Mouse (Mus musculus): Measurements from ENCODE around the gene Depdc5. TPM values are rescaled to one million over a fixed set of nuclear protein-coding genes. Genes with fewer than 3 reads are reported as not detected.
A peak's percentile ranks its signal among the peaks of the same experiment; 100 is the strongest.
"Not testable (repeated sequence)": the region's sequence is repeated elsewhere in the genome, so short reads cannot be mapped to it uniquely, and the experiment has no call there.

Gene Depdc5
- total RNA-seq, 1 experiment: 27.2 TPM

GRCm38 (mm10) chr5:33034916-33035315 is 171.4 kb downstream of the Depdc5 start:
- H3K27ac ChIP-seq (ENCODE audit: insufficient read depth, low read depth, low read length, poor library complexity, severe bottlenecking): no peak overlapping the region
- in situ Hi-C loops (cut with MboI; ENCODE audit: low sequenced_read_pairs in 2 of 2, unreplicated experiment in 2 of 2): loop anchor here in 1 of 2 experiments (10.0 to 25.0 kb wide), 3 partner anchors 110 to 448 kb away; no protein-coding TSS in a partner anchor
- TF ChIP-seq MAFK (IDR thresholded peaks at IDR 0.05; ENCODE audit: insufficient read depth, low read depth, low read length): no peak
- no peak for TF ChIP-seq ZNF384 (IDR thresholded peaks at IDR 0.05; ENCODE audit: low read depth, low read length)
- TF ChIP-seq ZC3H11A (IDR thresholded peaks at IDR 0.05; ENCODE audit: borderline replicate concordance, low read depth, low read length): no peak
- TF ChIP-seq HCFC1 (IDR thresholded peaks at IDR 0.05; ENCODE audit: borderline replicate concordance, insufficient read depth, low read length): no peak
- no peak for TF ChIP-seq CHD2 (IDR thresholded peaks at IDR 0.05; ENCODE audit: low read depth, low read length)

DNA sequence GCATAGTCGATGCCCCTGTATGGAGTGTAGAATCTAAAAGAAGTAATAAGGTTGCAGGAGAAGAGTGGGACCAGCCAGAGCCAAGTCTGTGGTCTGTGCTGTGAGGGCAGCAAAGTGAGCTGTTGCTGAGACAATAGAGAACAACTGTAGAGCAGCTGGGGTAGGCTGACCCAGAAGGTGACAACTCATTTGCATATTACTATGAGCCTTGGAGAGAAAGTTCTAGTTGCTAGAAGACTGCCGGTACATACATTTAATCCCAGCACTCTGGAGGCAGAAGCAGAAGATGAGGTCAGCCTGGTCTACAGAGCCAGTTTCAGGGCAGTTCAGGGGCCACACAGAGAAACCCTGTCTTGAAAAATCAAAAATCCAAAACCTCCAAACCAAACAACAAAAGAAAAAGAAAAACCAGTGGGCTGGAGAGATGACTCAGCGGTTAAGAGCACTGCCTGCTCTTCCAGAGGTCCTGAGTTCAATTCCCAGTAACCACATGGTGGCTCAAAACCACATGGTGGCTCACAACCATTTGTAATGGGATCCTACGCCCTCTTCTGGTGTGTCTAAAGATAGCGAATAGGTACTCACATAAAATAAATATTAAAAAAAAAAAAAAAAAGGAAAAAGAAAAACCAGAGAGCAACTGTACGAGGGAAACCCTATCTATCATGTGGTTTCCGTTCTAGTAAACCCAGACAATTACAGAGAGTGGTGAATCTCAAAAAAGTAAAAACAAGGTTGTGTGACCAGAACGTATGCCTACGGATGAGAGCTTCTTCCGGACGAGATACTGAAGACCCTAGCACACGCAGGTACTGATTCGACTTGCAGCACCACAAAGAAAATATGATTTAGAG is 175.4 kb downstream of the Depdc5 start:
- Histone ChIP-seq H3K36me3 (ENCODE audit: control insufficient read depth, insufficient read depth, low read length, poor library complexity, severe bottlenecking) (no peaks in the 10 kb centered on the region), H3K4me3 (ENCODE audit: insufficient read depth in 1 of 2, low read depth in 1 of 2, low read length in 2 of 2, poor library complexity in 1 of 2, severe bottlenecking in 1 of 2) (no peak overlapping the region), H3K4me1 (ENCODE audit: control insufficient read depth in 2 of 2, insufficient read depth in 2 of 2, low read length in 2 of 2, poor library complexity in 1 of 2) (peaks cover 3 to 14% of the 10 kb centered on the region in 2 experiments), H3K9me3 (ENCODE audit: control insufficient read depth, insufficient read depth, low read depth, low read length) (no peaks in the 10 kb centered on the region), H3K9ac (ENCODE audit: insufficient read depth, low read depth, low read length, poor library complexity, severe bottlenecking) (no peak overlapping the region), H3K27ac (ENCODE audit: insufficient read depth, low read depth, low read length, poor library complexity, severe bottlenecking) (no peak overlapping the region)
- no peak for DNase-seq (ENCODE audit: low read depth, low spot score)
- in situ Hi-C loops (cut with MboI; ENCODE audit: low sequenced_read_pairs in 2 of 2, unreplicated experiment in 2 of 2): loop anchor here in 1 of 2 experiments (10.0 to 25.0 kb wide), 3 partner anchors 106 to 452 kb away; no protein-coding TSS in a partner anchor
- TF ChIP-seq ZC3H11A (IDR thresholded peaks at IDR 0.05; ENCODE audit: borderline replicate concordance, low read depth, low read length) (no peak), CHD2 (IDR thresholded peaks at IDR 0.05; ENCODE audit: low read depth, low read length) (no peak), HCFC1 (IDR thresholded peaks at IDR 0.05; ENCODE audit: borderline replicate concordance, insufficient read depth, low read length) (no peak), ZNF384 (IDR thresholded peaks at IDR 0.05; ENCODE audit: low read depth, low read length) (no peak), MAFK (IDR thresholded peaks at IDR 0.05; ENCODE audit: insufficient read depth, low read depth, low read length) (no peak)

More at GRCm38 (mm10) chr5:33034916-33035315, 171.4 kb downstream of the Depdc5 start:
- Histone ChIP-seq H3K9me3 (ENCODE audit: control insufficient read depth, insufficient read depth, low read depth, low read length) (no peaks in the 10 kb centered on the region), H3K9ac (ENCODE audit: insufficient read depth, low read depth, low read length, poor library complexity, severe bottlenecking) (no peak overlapping the region), H3K4me1 (ENCODE audit: control insufficient read depth in 2 of 2, insufficient read depth in 2 of 2, low read length in 2 of 2, poor library complexity in 1 of 2) (peaks cover 3 to 21% of the 10 kb centered on the region in 2 experiments), H3K4me3 (ENCODE audit: insufficient read depth in 1 of 2, low read depth in 1 of 2, low read length in 2 of 2, poor library complexity in 1 of 2, severe bottlenecking in 1 of 2) (no peak overlapping the region), H3K36me3 (ENCODE audit: control insufficient read depth, insufficient read depth, low read length, poor library complexity, severe bottlenecking) (no peaks in the 10 kb centered on the region)
- no peak for DNase-seq (ENCODE audit: low read depth, low spot score)

DNA sequence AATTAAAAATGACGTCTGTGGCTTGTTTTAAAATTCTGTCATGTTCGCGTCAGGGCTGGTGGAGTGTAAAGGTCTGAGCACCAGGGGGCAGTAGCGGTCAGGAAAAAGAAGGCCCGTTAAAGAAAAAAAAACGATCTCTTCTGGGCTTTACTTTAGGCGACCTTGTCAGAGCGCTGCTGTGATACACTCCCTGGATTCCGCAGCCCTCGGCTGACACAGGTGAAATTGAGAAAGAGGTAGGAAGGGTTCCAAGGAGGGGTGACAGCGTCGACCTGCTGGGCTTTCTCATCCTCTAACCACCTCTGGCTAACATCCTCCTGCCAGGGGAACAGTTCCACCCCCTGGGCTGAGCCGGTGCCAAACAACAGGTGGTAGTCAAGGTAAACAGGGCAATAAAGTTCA is 176.0 kb downstream of the Depdc5 start:
- peaks cover 2 to 11% of the 10 kb centered on the region in 2 experiments for H3K4me1 ChIP-seq (ENCODE audit: control insufficient read depth in 2 of 2, insufficient read depth in 2 of 2, low read length in 2 of 2, poor library complexity in 1 of 2)
- in situ Hi-C loops (cut with MboI; ENCODE audit: low sequenced_read_pairs in 2 of 2, unreplicated experiment in 2 of 2): loop anchor here in 1 of 2 experiments (10.0 to 25.0 kb wide), 3 partner anchors 105 to 452 kb away; no protein-coding TSS in a partner anchor
- no peak for TF ChIP-seq CHD2 (IDR thresholded peaks at IDR 0.05; ENCODE audit: low read depth, low read length)
- no peak for TF ChIP-seq MAFK (IDR thresholded peaks at IDR 0.05; ENCODE audit: insufficient read depth, low read depth, low read length)
- TF ChIP-seq ZNF384 (IDR thresholded peaks at IDR 0.05; ENCODE audit: low read depth, low read length): peak; percentile 95
- TF ChIP-seq ZC3H11A (IDR thresholded peaks at IDR 0.05; ENCODE audit: borderline replicate concordance, low read depth, low read length): no peak
- no peak overlapping the region for H3K27ac ChIP-seq (ENCODE audit: insufficient read depth, low read depth, low read length, poor library complexity, severe bottlenecking)
- no peaks in the 10 kb centered on the region for H3K36me3 ChIP-seq (ENCODE audit: control insufficient read depth, insufficient read depth, low read length, poor library complexity, severe bottlenecking)
- no peaks in the 10 kb centered on the region for H3K9me3 ChIP-seq (ENCODE audit: control insufficient read depth, insufficient read depth, low read depth, low read length)
- DNase-seq (ENCODE audit: low read depth, low spot score): peak; percentile 61
- no peak overlapping the region for H3K9ac ChIP-seq (ENCODE audit: insufficient read depth, low read depth, low read length, poor library complexity, severe bottlenecking)
- H3K4me3 ChIP-seq (ENCODE audit: insufficient read depth in 1 of 2, low read depth in 1 of 2, low read length in 2 of 2, poor library complexity in 1 of 2, severe bottlenecking in 1 of 2): no peak overlapping the region; a peak in 1 of 4 replicates

GRCm38 (mm10) chr5:33040735-33041134 is 177.2 kb downstream of the Depdc5 start:
- in situ Hi-C loops (cut with MboI; ENCODE audit: low sequenced_read_pairs in 2 of 2, unreplicated experiment in 2 of 2): loop anchor here in 1 of 2 experiments (25.0 kb wide), 1 partner anchor 453 kb away; no protein-coding TSS in a partner anchor
- not testable (repeated sequence) for H3K4me3 ChIP-seq (ENCODE audit: insufficient read depth in 1 of 2, low read depth in 1 of 2, low read length in 2 of 2, poor library complexity in 1 of 2, severe bottlenecking in 1 of 2); H3K27ac ChIP-seq (ENCODE audit: insufficient read depth, low read depth, low read length, poor library complexity, severe bottlenecking); H3K9me3 ChIP-seq (ENCODE audit: control insufficient read depth, insufficient read depth, low read depth, low read length); H3K9ac ChIP-seq (ENCODE audit: insufficient read depth, low read depth, low read length, poor library complexity, severe bottlenecking); H3K36me3 ChIP-seq (ENCODE audit: control insufficient read depth, insufficient read depth, low read length, poor library complexity, severe bottlenecking); H3K4me1 ChIP-seq (ENCODE audit: control insufficient read depth in 2 of 2, insufficient read depth in 2 of 2, low read length in 2 of 2, poor library complexity in 1 of 2); DNase-seq (ENCODE audit: low read depth, low spot score)

All from ES-E14 (cell line).